Mouse (Mus musculus): Measurements from ENCODE around the gene Grin3b.

The Grin3b gene

GRCm38 (mm10) chr10:79989272-79989786 is 18.8 kb downstream of the Grin3b start:
- DNase-seq = no peak

GRCm38 (mm10) chr10:79989870-79990269 is 19.4 kb downstream of the Grin3b start:
- peak; percentile 69 for DNase-seq

GRCm38 (mm10) chr10:79991099-79991498 is 20.6 kb downstream of the Grin3b start:
- DNase-seq = no peak

GRCm38 (mm10) chr10:79991548-79991947 is 21.0 kb downstream of the Grin3b start:
- no peak for DNase-seq

- no peak for DNase-seq
Measured at GRCm38 (mm10) chr10:79994397-79995115, 24.0 kb downstream of the Grin3b start.

- no peak for DNase-seq
Measured at GRCm38 (mm10) chr10:79995636-79996035, 25.1 kb downstream of the Grin3b start.

GRCm38 (mm10) chr10:79996272-79997033 is 25.9 kb downstream of the Grin3b start, which contains the start of gene Abca7:
Gene Abca7 (plus strand): TSS chr10:79996494.
- peak; percentile 99 for DNase-seq

GRCm38 (mm10) chr10:79997034-79997760 is 26.7 kb downstream of the Grin3b start:
- peak; percentile 95 for DNase-seq

GRCm38 (mm10) chr10:79997819-79998218 is 27.3 kb downstream of the Grin3b start:
- no peak for DNase-seq

- no peak for DNase-seq
Measured at GRCm38 (mm10) chr10:80001945-80002344, 31.4 kb downstream of the Grin3b start.

- DNase-seq = no peak
Measured at GRCm38 (mm10) chr10:80002829-80003228, 32.3 kb downstream of the Grin3b start.

- DNase-seq = no peak
Measured at GRCm38 (mm10) chr10:80003374-80004232, 33.1 kb downstream of the Grin3b start.

- DNase-seq = no peak
Measured at GRCm38 (mm10) chr10:80004233-80004705, 33.8 kb downstream of the Grin3b start.

- DNase-seq = no peak
Measured at GRCm38 (mm10) chr10:80011740-80012139, 41.2 kb downstream of the Grin3b start.

GRCm38 (mm10) chr10:80013609-80014008 is 43.1 kb downstream of the Grin3b start:
- no peak for DNase-seq

GRCm38 (mm10) chr10:80014484-80015290 is 44.2 kb downstream of the Grin3b start:
- no peak for DNase-seq

- DNase-seq = no peak
Measured at GRCm38 (mm10) chr10:80015583-80015982, 45.1 kb downstream of the Grin3b start.

- no peak for DNase-seq
Measured at GRCm38 (mm10) chr10:80016511-80016910, 46.0 kb downstream of the Grin3b start, which contains the start of gene Arhgap45. Gene Arhgap45 (plus strand): TSS chr10:80016653.

GRCm38 (mm10) chr10:80016931-80017330 is 46.4 kb downstream of the Grin3b start:
- DNase-seq = no peak

GRCm38 (mm10) chr10:80017361-80017760 is 46.8 kb downstream of the Grin3b start:
- DNase-seq = no peak

GRCm38 (mm10) chr10:80017771-80018170 is 47.3 kb downstream of the Grin3b start:
- DNase-seq = no peak

All from embryo, embryonic 11 days (tissue).